Mouse (Mus musculus) heart, embryonic 11.5 days (tissue): Measurements from ENCODE around the gene Exosc5. TPM values are rescaled to one million over a fixed set of nuclear protein-coding genes. Genes with fewer than 3 reads are reported as not detected.

Source experiments
- ATAC-seq: fragments of 200-750 bp; cut with Nextera tagmentation; replicated peaks from 2 replicates; pipeline ENCODE4 v1.8.0; 2017; ENCODE audit warnings: moderate library complexity; ENCODE audit not compliant: insufficient number of reproducible peaks, low FRiP score, low TSS enrichment
- H3K27ac ChIP-seq: fragments of 300-500 bp; sonication (generic); 2 replicates; pipeline ENCODE4 v1.5.1; 2014; ENCODE audit warnings: mild to moderate bottlenecking, low read depth, low read length
- H3K27me3 ChIP-seq: fragments of 300-500 bp; sonication (generic); 2 replicates; pipeline ENCODE4 v1.6.1; 2014; ENCODE audit warnings: mild to moderate bottlenecking, low read length, mixed read lengths; ENCODE audit not compliant: control insufficient read depth, insufficient read depth
- H3K36me3 ChIP-seq: fragments of 300-500 bp; sonication (generic); 2 replicates; pipeline ENCODE4 v1.6.1; 2014; ENCODE audit warnings: mild to moderate bottlenecking, low read length, moderate library complexity, mixed read lengths; ENCODE audit not compliant: control insufficient read depth, insufficient read depth
- H3K4me1 ChIP-seq: fragments of 300-500 bp; sonication (generic); 2 replicates; pipeline ENCODE4 v1.6.1; 2014; ENCODE audit warnings: low read length; ENCODE audit not compliant: control insufficient read depth, insufficient read depth
- H3K4me2 ChIP-seq: fragments of 300-500 bp; sonication (generic); 2 replicates; pipeline ENCODE4 v1.6.1; 2014; ENCODE audit warnings: mild to moderate bottlenecking, moderate library complexity
- H3K4me3 ChIP-seq: fragments of 300-500 bp; sonication (generic); 2 replicates; pipeline ENCODE4 v1.5.1; 2014; ENCODE audit warnings: low read depth, low read length
- H3K9ac ChIP-seq: fragments of 300-500 bp; sonication (generic); 2 replicates; pipeline ENCODE4 v1.6.1; 2014; ENCODE audit warnings: mild to moderate bottlenecking, low read depth, low read length, moderate library complexity
- H3K9me3 ChIP-seq: fragments of 300-500 bp; sonication (generic); replicated peaks from 2 replicates; pipeline ENCODE4 v1.6.1; 2016; ENCODE audit warnings: low read length; ENCODE audit not compliant: control insufficient read depth
- WGBS: fragments of 180-500 bp; shearing (Covaris S2); extraction: QIAGEN DNeasy Blood & Tissue Kit; methylation state at CpG from one replicate; pipeline ENCODE4 v1.1.7; 2014; ENCODE audit not compliant: insufficient replicate concordance; 5-methylcytosine and 5-hydroxymethylcytosine counted together
- polyA plus RNA-seq: library from polyadenylated mRNA; unstranded; fragments of >200 nt; fragmentation: Nextera tagmentation; extraction: Ambion mirVana; gene quantifications from 2 replicates; pipeline ENCODE4 v1.2.1, GENCODE M21; 2014

The Exosc5 gene
- 40.4 and 44.8 TPM in 2 replicates for polyA plus RNA-seq

DNA sequence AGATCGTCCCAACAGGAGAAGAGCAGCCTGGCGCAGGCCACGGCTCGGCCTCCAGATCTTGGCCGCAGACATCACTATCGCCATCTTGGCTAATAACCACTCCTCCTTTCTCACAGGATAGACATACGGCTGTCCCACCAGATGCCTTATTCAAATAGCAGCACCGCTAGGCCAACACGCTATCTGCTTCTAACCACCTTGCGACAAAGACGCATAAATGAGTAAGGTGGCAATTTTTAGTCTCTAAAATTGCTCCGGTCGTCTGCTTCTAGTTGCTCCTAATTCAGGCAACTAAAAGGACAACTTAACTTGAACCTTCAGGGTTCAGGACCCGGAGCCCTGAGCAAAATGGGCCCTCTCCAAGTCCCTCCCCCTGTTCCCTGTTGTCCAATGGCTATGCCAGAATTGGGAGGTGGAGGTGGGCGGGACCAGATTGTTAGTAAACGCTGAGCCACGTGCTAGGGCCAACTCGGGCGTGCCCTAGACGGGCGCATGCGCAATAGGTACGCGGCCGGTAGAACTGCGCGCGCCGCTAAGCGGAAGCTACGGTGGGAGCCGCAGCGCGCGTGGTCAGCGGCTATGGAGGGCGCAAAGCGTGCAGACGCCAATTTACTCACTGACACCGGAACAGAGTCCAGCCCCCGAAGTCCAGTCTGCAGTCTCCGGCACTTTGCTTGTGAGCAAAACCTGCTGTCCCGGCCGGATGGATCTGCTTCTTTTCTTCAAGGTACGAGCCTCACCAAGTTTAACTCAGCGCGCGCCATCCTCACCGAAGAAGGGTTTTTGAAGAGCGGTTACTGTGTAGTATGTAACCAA lies at the start of gene Exosc5, which contains the start of gene Bckdha:
Gene Exosc5, plus strand, starts transcription at position 508 of the 816 bp plus-strand sequence.
Gene Bckdha, minus strand, starts transcription at position 325 of the 816 bp plus-strand sequence.
- H3K4me2 ChIP-seq: peak within 1 kb of the TSS; percentile 76
- H3K4me3 ChIP-seq: peak within 1 kb of the TSS; percentile 70
- WGBS: under 1% methylated on average over 50 of the region's 50 CpGs

DNA sequence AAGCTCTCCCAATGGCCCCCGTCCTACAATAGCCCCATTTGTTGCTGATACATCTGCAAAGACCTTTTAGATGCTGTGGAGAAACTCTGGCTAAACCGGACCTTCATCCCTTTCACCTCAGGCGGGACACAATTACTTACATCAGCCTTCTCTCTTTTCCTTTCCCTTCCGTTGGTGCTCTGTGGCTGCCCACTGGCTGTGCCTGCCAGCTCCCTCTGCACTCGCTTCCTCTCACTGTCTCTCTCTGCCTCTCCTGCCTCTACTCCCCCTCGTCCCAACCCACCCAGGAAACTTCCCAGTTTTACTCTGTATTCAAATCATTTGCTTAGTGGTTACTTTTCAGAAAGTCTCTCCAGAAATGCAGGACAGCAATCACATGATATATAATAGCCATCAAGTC lies 48.9 kb upstream of the Exosc5 start:
- WGBS: 32% methylated on average over 6 of the region's 6 CpGs
- Histone ChIP-seq H3K27me3 (no peaks in the 10 kb centered on the region), H3K9me3 (no peaks in the 10 kb centered on the region), H3K4me2 (no peak overlapping the region), H3K36me3 (no peaks in the 10 kb centered on the region), H3K4me1 (no peaks in the 10 kb centered on the region), H3K4me3 (no peak overlapping the region), H3K27ac (no peak overlapping the region), H3K9ac (no peak overlapping the region)
- ATAC-seq: no peak

More for the DNA sequence above, at the start of gene Exosc5, which contains the start of gene Bckdha:
- peaks cover 3% of the 10 kb centered on the region; the same call in 1 of the 2 replicates for H3K36me3 ChIP-seq
- H3K9ac ChIP-seq: peak within 1 kb of the TSS; percentile 77
- peak within 1 kb of the TSS; percentile 80 for H3K27ac ChIP-seq
- peak; percentile 99 for ATAC-seq
- no peaks in the 10 kb centered on the region for H3K27me3 ChIP-seq
- no peaks in the 10 kb centered on the region for H3K9me3 ChIP-seq
- H3K4me1 ChIP-seq: peaks cover 3% of the 10 kb centered on the region; the same call in 1 of the 2 replicates

GRCm38 (mm10) chr7:25611501-25611900 lies 47.5 kb upstream of the Exosc5 start:
- no peaks in the 10 kb centered on the region for H3K4me1 ChIP-seq

DNA sequence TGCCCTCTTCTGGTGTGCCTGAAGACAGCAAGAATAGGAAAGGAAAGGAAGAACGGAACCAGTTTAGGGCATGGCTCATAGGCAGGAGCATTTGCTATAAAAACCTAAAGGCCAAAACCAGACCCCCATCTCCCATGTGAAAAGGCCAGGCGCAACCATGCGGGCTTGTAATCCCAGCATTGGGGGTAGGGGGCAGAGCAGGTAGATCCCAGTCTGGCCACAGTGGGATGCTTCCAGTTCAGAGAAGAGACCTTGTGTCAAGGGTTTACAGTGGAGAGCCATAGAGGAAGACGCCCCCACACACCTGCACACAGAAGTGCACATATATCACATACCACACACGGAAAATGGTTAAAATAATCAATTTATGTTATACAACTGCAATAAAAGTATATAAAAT lies 44.9 kb upstream of the Exosc5 start:
- no peak overlapping the region for H3K9ac ChIP-seq
- no peaks in the 10 kb centered on the region for H3K9me3 ChIP-seq
- no peaks in the 10 kb centered on the region for H3K27me3 ChIP-seq
- no peak overlapping the region for H3K4me3 ChIP-seq
- no peak for ATAC-seq
- 85% methylated on average over 5 of the region's 5 CpGs for WGBS
- H3K4me2 ChIP-seq: no peak overlapping the region
- no peak overlapping the region for H3K27ac ChIP-seq
- no peaks in the 10 kb centered on the region for H3K4me1 ChIP-seq
- no peaks in the 10 kb centered on the region for H3K36me3 ChIP-seq

More at GRCm38 (mm10) chr7:25611501-25611900, 47.5 kb upstream of the Exosc5 start:
- no peak overlapping the region for H3K27ac ChIP-seq
- H3K9me3 ChIP-seq: no peaks in the 10 kb centered on the region
- ATAC-seq: no peak
- no peaks in the 10 kb centered on the region for H3K27me3 ChIP-seq
- no peaks in the 10 kb centered on the region for H3K36me3 ChIP-seq
- WGBS: 43% methylated on average over 7 of the region's 7 CpGs
- H3K4me3 ChIP-seq: no peak overlapping the region
- H3K9ac ChIP-seq: no peak overlapping the region
- no peak overlapping the region for H3K4me2 ChIP-seq

DNA sequence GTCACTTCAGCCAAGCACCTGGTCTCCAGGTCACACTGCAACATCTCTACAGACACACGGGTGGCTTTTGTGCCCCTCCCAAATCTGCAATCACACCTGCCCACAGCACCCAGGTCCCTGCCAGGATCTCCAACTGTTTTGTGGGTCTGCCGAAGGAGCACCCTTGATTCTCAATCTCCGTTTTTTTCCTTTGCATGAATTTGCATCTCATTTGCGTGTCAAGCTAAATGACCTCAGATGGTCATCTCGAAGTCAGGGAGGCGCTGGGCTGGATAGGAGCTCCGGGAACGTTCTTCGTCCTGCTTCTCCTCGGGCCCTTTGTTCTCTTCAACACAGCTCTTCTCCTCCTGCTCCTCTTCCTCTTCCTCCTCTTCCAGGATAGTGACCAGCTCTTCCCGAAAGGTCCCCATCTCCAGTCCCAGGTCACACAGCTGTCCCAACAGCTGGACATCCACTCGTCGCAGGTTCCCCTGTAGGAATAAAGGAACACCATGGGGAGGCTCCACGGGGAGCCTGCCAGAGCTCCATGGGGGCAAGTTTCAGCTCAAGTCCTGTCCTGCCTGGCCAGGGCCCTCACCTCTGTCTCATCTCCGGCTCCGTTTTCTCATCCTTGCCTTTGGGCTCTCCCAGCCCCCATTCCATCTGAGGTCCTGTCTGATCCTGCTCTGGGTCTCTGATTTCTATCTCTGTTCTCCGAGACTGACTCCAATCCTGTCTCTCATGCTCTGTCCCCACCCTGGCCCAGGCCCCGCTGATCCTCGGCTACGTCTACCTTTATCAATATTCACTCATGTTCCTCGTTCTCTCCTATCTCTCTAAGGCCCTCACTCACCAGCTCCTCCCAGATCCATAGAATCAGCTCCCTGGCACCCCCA lies 43.9 kb upstream of the Exosc5 start:
- Histone ChIP-seq H3K27ac (no peak overlapping the region), H3K9ac (no peak overlapping the region), H3K27me3 (no peaks in the 10 kb centered on the region), H3K4me1 (peaks cover 4% of the 10 kb centered on the region; the same call in 1 of the 2 replicates), H3K4me3 (no peak overlapping the region), H3K4me2 (no peak overlapping the region), H3K36me3 (no peaks in the 10 kb centered on the region), H3K9me3 (no peaks in the 10 kb centered on the region)
- no peak for ATAC-seq
- 62% methylated on average over 21 of the region's 21 CpGs for WGBS

GRCm38 (mm10) chr7:25615706-25616011 lies 43.3 kb upstream of the Exosc5 start, which contains the start of gene Erich4:
Erich4 (minus strand) TSS chr7:25615892.
- no peaks in the 10 kb centered on the region for H3K27me3 ChIP-seq
- WGBS: 74% methylated on average over 5 of the region's 5 CpGs
- H3K27ac ChIP-seq: no peak within 1 kb of the TSS
- H3K9me3 ChIP-seq: no peaks in the 10 kb centered on the region
- ATAC-seq: no peak
- H3K9ac ChIP-seq: no peak within 1 kb of the TSS
- peaks cover 5% of the 10 kb centered on the region; the same call in 1 of the 2 replicates for H3K4me1 ChIP-seq
- no peaks in the 10 kb centered on the region for H3K36me3 ChIP-seq
- H3K4me3 ChIP-seq: no peak within 1 kb of the TSS
- no peak within 1 kb of the TSS for H3K4me2 ChIP-seq

DNA sequence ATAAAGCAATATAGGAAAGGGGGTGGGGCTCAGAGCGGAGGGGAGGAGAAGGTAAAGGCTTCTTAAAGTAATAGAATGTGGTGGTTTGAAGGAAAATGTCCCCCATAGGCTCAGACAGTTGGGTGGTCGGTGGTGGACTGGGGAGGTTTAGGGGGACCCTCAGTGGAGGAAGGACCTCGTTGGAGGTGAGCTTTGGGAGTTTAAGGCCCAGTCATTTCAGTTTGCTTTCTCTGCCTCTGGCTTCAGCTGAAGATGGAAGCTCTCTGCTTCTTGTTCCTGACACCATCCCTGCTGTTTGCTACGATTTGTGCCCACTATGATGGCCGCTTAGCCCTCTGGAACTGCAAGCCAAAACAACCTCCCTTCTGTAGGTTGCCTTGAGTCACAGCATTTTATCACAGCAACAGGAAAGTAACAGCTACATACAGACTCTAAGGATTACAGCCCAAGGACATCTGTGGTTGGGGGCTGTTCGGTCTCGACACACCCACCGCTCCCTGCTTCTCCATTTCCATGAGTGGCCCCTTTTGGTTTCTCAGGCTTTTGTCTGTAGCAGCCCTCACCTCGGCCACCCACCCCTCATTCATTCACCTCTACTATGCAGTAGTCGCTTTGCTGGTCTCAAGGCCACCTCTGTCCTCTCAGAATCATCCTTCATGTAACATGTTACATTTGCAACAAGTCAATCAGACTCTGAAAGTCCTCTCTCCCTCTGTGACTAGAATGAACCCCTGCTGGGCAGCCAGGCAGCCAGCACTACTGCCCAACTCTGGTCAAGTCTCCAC lies 41.4 kb upstream of the Exosc5 start:
- Histone ChIP-seq H3K4me2 (no peak overlapping the region), H3K9me3 (no peaks in the 10 kb centered on the region), H3K4me1 (peaks cover 5% of the 10 kb centered on the region; the same call in 1 of the 2 replicates), H3K4me3 (no peak overlapping the region), H3K36me3 (no peaks in the 10 kb centered on the region), H3K27ac (no peak overlapping the region), H3K9ac (no peak overlapping the region), H3K27me3 (no peaks in the 10 kb centered on the region)
- ATAC-seq: no peak
- WGBS: 77% methylated on average over 10 of the region's 10 CpGs
